Mouse (Mus musculus) adrenal gland, postnatal 0 days (tissue): ENCODE data around the gene Cpne6. TPM values are rescaled to one million over a fixed set of nuclear protein-coding genes. Genes with fewer than 3 reads are reported as not detected.

Experiments
- polyA plus RNA-seq: library from polyadenylated mRNA; unstranded; fragments of >200 nt; fragmentation: Nextera tagmentation; extraction: Ambion mirVana; gene quantifications from 2 replicates; pipeline ENCODE4 v1.2.1, GENCODE M21; 2015

Cpne6 gene
- polyA plus RNA-seq: 0.16 and 0.63 TPM in 2 replicates

DNA sequence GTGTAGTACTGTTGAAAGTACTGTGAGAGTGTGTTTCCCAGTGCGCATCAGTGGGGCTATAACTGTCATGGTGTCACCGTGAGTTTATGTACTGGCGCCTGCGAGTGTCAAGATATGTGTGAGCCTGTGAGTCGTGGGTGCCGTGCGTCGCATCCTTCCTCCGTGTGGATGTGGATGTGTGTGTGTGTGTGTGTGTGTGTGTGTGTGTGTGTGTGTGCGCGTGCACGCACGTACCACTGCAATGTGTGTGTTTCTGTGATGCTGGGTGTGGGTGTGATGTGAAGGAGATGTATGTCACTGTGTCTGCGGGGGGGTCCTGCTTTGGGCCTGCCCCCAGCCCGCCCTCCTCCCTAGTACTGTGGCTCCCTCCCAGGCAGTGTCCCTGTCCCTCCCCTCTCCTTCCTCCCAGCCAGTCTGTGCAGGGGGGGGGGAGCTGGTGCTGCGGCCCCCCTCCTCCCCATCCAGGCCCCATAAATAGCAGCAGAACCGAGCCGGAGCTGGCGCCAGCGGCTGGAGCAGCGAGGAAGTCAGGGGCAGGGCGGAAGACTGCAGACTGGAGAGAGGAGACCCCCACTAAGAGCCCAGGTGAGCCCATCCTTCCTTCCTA, at the start of gene Cpne6:
TSS of gene Cpne6 (plus strand) at position 321 of the 607 bp plus-strand sequence.

GRCm38 (mm10) chr14:55478651-55479599, 31.3 kb upstream of the Cpne6 start, which contains the start of gene Dhrs4:
Gene Dhrs4 (plus strand): TSS chr14:55478758.

DNA sequence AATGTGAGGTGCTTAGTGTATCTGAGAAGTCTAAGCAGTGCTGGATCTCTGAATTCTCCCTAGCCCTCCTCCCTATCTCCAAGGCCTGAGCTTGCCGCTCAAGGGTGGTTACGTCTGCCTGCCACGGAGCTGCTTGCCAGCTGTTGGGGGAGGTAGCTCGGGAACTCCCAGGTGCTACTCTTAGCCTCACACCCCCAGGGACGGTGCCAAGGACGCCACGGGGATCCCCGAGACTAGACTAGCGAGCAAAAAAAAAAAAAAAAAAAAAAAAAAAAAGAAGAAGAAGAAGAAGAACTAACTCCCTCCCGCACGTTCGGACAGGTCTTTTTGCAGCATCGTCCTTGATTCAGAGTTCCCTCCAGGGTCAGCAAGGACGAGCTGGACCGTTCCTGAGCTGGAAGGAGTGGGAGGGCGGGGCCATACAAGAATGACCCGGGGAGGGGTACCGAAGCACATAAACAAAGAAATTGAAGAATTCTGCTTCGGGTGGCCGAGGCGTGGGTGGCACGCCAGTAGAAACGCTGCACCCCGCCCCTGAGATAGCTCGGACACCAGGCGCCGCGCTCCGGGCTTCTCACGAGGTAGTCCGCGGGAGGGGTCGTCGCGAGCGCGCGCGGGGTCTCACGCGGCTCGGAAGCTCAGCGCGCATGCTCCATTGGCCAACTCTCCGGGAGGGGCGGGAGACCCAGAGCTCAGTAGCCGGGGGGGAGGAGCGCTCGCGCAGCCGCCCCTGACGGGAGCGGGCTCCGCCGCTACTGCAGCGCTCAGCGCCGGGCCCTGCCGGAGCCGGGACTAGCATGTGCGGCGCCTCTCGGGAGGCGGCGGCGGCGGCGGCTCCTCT, 19.7 kb upstream of the Cpne6 start, which contains the start of gene Carmil3:
TSS of gene Carmil3 (plus strand) at position 291 of the 841 bp plus-strand sequence.

DNA sequence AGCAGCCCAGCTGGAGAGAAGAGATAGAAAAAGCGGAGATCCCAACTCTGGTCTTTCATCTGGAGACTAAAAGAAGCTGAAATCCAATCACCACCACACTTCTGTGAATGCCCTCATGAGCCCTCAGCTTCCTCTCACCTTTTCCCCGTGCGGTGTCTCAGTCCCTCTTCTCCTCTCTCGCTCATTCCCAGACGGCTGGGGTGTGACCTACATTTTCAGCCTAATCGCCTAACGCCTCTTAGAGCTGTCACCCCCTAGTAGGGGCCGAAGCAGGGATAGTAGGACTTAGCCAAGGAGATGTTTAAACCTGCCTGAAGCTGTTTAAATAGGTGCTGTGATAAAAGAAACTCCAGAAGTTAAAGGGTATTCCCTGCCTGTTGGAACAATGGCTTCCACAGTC, 14.5 kb downstream of the Cpne6 start, which contains the start of gene Nrl:
TSS of gene Nrl (minus strand) at position 197 of the 400 bp plus-strand sequence.

GRCm38 (mm10) chr14:55540067-55540786, 30.0 kb downstream of the Cpne6 start, which contains the start of gene Pck2:
Gene Pck2 (plus strand): TSS chr14:55540266.

GRCm38 (mm10) chr14:55559799-55560201, 49.6 kb downstream of the Cpne6 start, which contains the start of gene Dcaf11:
Gene Dcaf11 (plus strand): TSS chr14:55560006.

DNA sequence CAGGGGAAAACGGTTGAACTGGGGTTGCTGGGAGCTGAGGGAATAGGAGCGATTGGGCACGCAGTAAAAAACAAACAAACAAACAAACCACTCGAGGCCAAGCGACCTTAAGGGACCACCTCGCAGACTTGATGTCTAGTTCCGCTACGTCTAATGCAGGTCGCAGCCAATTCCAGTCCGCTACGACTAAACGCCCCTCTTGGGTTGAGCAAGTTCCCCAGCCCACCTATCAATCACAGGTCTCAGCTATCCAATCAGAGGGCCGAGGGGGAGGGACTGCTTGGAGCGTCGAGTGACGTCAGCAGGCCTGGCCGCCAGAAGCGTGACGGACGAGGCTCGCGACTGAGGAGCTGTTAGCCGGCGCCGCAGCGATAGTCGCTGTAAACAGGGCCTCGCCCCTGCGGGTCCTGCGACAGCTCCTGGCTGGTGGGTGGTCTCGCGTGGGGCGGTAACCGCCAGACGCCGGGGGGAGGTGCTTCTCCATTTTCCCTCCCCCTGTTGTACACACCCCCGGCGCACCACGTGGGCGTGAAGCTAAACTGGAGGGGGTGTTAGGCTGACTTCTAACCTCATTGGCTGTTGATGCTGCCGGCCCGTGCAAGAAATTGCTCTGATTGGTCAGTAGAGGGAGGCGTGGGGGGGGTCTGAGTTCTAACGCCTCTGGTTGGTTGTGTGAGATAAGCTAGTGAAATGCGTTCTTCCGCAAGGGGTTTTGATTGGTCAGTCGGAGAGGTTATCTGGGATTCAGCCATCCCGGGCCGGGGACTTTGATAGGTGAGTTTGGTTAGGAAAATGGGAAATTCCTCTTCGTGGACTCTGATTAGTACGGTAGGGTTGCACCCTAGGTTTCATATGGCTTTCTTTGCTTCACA, 50.2 kb downstream of the Cpne6 start, which contains the start of gene A730061H03Rik:
TSS of gene A730061H03Rik (minus strand) at position 205 of the 872 bp plus-strand sequence.

Other genes with a start within 250 kb of the Cpne6 start
- gene Dhrs4, start 31.7 kb upstream of the Cpne6 start, polyA plus RNA-seq: 61.9 and 83.5 TPM in 2 replicates
- 3.2 and 4.5 TPM in 2 replicates for gene Carmil3, start 19.8 kb upstream of the Cpne6 start, polyA plus RNA-seq
- gene Nrl, start 14.5 kb downstream of the Cpne6 start, polyA plus RNA-seq: 0.06 TPM in 1 of 2 replicates, not detected in the other
- 35.7 and 43.6 TPM in 2 replicates for gene Pck2, start 29.8 kb downstream of the Cpne6 start, polyA plus RNA-seq
- 50.2 and 81.0 TPM in 2 replicates for gene Dcaf11, start 49.6 kb downstream of the Cpne6 start, polyA plus RNA-seq
- 1.6 and 4.3 TPM in 2 replicates for gene A730061H03Rik, start 50.0 kb downstream of the Cpne6 start, polyA plus RNA-seq
- gene Fitm1, start 65.2 kb downstream of the Cpne6 start, polyA plus RNA-seq: 1.1 and 1.3 TPM in 2 replicates
- 226 and 323 TPM in 2 replicates for gene Psme1, start 67.7 kb downstream of the Cpne6 start, polyA plus RNA-seq
- 55.0 and 57.8 TPM in 2 replicates for gene Emc9, start 74.9 kb downstream of the Cpne6 start, polyA plus RNA-seq
- 549 and 603 TPM in 2 replicates for gene Psme2, start 80.7 kb downstream of the Cpne6 start, polyA plus RNA-seq
- 9.6 and 12.4 TPM in 2 replicates for gene Rnf31, start 81.3 kb downstream of the Cpne6 start, polyA plus RNA-seq
- 20.9 and 26.1 TPM in 2 replicates for gene Irf9, start 93.1 kb downstream of the Cpne6 start, polyA plus RNA-seq
- gene Rec8, start 107.6 kb downstream of the Cpne6 start, polyA plus RNA-seq: 6.8 and 9.0 TPM in 2 replicates
- 41.9 and 52.7 TPM in 2 replicates for gene Ipo4, start 125.5 kb downstream of the Cpne6 start, polyA plus RNA-seq
- gene Gm49378, start 127.5 kb downstream of the Cpne6 start, polyA plus RNA-seq: 1.0 and 3.3 TPM in 2 replicates
- gene Tm9sf1, start 133.4 kb downstream of the Cpne6 start, polyA plus RNA-seq: 65.2 and 103 TPM in 2 replicates
- gene Tssk4, start 139.7 kb downstream of the Cpne6 start, polyA plus RNA-seq: 0.77 and 0.95 TPM in 2 replicates
- gene Mdp1, start 150.1 kb downstream of the Cpne6 start, polyA plus RNA-seq: 63.2 and 95.3 TPM in 2 replicates
- gene Gmpr2, start 161.5 kb downstream of the Cpne6 start, polyA plus RNA-seq: 30.6 and 43.5 TPM in 2 replicates
- gene Nedd8, start 161.7 kb downstream of the Cpne6 start, polyA plus RNA-seq: 635 and 779 TPM in 2 replicates
- 16.5 and 25.7 TPM in 2 replicates for gene Tinf2, start 171.4 kb downstream of the Cpne6 start, polyA plus RNA-seq
- gene Tgm1, start 203.5 kb downstream of the Cpne6 start, polyA plus RNA-seq: 0.47 and 1.2 TPM in 2 replicates
- gene Rabggta, start 211.8 kb downstream of the Cpne6 start, polyA plus RNA-seq: 15.1 and 23.2 TPM in 2 replicates
- 69.6 and 82.1 TPM in 2 replicates for gene Dhrs1, start 235.2 kb downstream of the Cpne6 start, polyA plus RNA-seq
- 14.2 and 22.9 TPM in 2 replicates for gene Nop9, start 235.2 kb downstream of the Cpne6 start, polyA plus RNA-seq
- 2.3 and 3.7 TPM in 2 replicates for gene Cideb, start 248.0 kb downstream of the Cpne6 start, polyA plus RNA-seq